Mouse (Mus musculus) thymus, postnatal 0 days (tissue): ENCODE measurements at regions not wholly inside any gene's neighbourhood (a gene's known extent, or its start where the extent isn't known, plus 50 kb on each side); places are given as distances from the start of the nearest gene placed in this dataset.

Experiments used
- DNase-seq: peaks from one replicate; pipeline ENCODE4 v3.0.0-alpha.2; 2015; ENCODE audit warnings: low spot score

DNA sequence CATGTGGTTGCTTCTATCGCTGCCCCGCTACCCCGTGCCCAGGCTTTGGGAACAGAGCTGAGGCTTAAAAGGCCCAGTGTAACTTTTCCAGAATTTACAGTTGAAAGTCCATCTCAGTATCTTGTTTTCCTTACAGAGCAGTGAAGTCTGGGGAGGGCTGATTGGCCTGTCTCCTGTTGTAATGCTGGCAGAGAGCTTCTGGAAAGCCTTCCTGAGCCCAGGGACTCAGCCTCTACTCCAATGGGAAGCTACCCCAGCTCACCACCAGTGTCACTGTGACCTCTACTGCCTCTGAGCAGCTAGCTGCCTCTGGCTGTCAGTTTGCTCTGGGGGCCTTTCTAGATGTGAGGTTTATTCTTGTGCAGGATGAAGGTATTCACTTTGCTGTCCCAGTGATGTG is 87.5 kb downstream of the Kcnrg start:
- no peak for DNase-seq

DNA sequence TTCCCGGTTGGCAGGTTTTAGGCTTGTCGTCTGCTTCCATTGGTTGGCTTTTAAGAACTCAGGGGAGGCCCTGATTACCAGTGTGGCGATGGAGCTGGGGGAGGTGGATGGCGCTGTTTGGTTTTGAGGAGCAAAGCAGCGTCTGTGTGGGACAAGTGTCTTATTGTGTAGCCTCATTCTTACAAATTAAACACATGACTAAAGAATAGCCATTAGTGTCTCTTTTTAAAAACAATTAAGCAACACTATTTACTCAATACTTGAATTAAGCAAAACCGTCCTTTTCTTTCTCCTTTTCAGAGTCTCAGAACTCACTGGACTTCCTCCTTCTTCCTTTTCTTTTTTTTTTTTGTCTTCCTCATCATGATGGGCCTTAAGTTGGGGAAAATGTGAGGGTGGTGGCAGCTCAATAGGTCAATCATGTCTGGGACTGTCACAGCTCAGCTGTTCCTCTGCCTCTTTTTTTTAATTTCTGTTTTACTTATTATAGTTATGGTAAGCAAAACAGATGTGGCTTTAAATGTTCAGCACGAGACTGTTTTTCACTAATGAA is 89.1 kb downstream of the Kcnrg start:
- no peak for DNase-seq

DNA sequence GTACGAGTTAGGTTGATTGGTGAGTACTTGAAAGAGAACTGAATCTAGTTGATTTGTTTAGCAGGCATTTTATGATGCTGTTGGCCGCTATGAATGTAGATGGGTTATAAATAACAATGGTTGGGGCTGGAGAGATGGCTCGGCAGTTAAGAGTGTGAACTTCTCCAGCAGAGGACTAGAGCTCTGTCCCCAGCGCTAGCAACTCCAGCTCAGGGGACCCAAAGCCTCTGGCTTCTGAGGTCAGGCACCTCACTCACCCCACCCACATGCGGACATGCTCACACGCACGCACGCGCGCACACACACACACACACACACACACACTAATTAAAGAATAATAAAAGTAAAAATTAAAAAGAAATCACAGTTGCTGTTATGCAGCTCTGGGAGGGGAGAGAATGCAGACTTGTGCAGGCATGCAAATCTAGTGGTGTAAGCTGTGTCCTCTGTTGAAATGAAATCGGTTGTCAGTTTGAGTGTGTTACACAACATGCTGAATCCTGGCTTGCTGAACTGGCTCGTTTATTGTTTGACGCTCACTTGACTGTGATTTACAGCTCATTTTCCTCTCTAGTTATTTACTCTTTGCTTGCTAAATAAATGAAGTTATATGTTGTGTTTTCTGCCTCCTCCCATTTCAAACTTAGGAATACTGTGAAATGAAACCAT is 89.8 kb downstream of the Kcnrg start:
- no peak for DNase-seq

DNA sequence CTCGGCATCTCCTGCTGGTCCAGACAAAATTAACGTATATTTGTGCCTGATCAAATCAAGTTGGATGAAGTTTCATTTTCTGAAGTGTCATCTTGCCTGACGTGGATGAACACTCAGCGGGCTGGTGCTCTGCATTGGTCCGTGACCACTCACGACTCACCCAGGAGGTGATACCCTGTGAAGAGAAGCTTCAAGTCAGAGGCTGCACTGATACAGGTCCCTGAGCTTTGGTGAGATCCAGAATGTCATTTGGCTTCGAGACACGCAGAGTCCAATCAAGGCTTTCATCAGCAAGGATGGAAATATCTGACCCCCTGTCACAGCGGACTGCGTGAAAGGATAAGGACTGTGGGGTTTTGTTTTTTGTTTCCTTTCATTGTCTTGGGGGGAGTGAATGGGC is 90.4 kb downstream of the Kcnrg start:
- DNase-seq: no peak

DNA sequence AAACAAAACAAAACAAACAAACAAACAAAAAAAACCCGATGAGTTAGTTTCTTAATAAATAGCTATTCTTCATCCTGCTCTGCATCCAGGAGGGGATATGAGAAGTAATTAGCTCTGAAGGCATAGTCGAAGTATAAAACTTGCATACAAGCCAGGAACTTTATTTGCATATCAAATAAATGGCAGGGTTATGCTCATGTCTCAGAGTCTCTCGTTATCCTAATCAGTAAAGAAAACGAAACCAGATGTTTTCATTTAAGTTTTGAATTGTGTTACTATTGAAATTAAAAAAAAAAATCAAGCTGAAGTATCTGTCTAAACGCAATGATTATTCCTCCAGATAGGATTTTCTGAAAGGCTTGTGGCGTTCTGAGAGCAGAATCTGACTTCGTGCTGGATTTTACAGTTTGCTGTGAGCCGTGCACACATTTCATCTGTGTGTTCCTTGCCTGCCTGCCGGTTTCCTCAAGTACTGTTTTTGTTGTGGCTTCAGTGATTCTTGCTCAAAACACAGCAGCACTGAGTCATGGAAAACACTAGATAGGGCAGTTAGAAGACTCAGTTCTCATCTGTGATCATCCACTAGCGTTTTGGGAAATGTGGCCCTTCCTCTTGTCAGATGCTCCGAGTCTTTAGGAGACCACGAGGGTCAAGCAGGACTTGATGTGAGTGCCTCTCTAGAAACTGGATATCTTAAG is 91.2 kb downstream of the Kcnrg start:
- peak; percentile 8 for DNase-seq

DNA sequence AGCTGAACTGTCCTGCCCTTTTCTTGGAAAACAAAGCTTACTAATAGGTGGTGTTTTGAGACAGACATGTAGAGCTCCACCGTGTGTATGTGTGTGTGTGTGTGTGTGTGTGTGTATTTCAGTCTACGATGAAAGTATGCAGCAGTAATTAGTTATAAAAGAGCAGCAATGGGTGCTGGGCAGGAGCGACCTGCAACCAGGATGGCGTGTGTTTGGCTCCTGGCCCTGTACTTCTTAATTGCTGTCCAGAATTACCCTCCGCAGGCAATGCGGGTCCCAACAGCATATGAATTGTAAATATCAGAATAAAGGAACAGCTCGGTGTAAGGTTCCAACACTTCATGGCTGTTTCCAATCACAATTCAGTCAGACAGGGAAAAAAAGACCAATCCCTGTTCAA is 92.4 kb downstream of the Kcnrg start:
- no peak for DNase-seq

DNA sequence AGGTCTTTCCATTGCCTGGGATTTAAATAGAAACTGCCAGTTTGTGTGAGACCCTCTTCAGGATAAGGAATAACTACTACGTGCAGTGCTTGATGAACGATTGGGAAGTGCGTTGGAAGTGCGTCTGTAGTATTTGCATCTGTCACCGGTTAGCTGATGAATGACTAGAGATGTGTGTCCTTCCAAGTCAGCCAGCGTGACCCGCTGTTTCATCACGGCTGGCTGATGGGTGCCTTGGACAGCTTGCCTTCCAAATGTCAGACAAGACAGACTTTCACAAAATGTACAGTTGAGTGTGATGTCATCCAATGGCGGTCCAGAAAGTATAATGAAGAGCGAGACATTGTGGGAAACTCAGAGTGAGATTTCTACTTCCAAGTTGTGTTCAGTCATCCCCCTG is 93.9 kb downstream of the Kcnrg start:
- no peak for DNase-seq

DNA sequence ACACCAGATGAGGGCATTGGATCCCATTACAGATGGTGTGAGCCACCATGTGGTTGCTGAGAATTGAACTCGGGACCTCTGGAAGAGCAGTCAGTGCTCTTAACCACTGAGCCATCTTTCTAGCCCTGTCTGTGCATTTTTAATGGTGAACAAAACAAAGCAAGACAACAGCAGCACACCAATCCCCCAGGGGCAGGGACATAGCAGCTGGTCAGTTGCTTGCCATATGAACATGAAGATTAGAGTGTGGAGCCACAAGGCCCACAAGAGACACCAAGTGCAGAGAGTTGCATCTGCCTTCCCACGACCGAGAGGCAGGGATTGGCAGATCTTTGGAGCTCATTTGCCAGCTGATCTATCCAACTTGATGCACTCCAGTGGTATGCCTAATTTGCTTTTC is 96.7 kb downstream of the Kcnrg start:
- DNase-seq: no peak

DNA sequence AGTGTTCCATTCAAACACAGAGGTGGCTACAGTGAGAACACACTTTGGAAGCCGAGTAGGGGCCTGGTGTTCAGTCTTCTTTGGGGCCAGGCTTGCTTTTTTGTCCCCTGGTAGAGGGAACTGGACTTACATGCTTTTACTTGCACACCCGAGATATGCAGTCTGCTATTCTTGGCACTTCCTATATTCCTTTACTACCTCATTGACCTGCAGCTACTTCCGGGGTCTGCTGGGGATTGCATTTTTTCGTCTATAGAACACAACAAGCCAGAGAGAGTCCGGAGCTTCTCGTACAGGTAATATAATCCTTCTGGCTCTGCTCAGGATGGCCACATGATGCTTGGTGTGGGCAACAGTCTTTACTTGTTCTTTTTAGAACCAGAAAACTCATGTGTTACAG is 99.7 kb downstream of the Kcnrg start:
- no peak for DNase-seq

DNA sequence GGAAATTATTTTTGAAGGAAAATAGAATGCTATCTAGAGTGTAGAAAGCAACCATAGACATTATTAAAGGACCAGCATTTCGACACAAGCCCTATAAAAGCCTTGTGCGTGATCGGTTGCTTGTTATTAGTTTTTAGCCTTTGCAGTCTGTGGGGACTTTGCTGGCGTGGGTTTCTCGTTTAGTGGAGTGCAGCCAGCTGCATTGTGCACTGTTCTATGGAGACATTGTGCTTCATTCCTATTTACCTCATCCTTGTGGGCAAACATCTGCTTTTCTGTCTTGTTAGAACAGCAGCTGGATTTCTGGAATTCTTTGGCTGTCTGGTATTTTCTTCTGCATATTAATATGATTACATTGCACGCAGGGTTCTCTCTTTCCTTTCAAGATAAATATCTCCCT is 101.1 kb downstream of the Kcnrg start:
- DNase-seq: no peak

DNA sequence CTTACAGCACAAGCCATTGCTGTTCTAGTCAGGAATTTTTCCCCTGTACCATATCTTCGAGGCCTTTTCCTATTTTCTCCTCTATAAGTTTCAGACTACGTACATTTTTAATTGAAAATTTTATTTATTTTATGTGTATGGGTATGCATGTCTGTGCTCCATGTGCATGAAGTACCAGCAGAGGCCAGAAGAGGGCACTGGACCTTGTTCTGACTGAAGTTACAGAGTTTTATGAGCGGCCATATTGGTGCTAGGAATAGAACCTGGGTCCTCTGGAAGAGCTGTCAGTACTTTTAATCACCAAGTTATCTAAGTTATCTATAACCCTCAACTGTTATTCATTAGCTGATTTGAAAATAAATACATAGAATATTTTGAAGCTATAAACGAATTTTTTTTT is 108.5 kb downstream of the Kcnrg start:
- DNase-seq: peak; percentile 12

DNA sequence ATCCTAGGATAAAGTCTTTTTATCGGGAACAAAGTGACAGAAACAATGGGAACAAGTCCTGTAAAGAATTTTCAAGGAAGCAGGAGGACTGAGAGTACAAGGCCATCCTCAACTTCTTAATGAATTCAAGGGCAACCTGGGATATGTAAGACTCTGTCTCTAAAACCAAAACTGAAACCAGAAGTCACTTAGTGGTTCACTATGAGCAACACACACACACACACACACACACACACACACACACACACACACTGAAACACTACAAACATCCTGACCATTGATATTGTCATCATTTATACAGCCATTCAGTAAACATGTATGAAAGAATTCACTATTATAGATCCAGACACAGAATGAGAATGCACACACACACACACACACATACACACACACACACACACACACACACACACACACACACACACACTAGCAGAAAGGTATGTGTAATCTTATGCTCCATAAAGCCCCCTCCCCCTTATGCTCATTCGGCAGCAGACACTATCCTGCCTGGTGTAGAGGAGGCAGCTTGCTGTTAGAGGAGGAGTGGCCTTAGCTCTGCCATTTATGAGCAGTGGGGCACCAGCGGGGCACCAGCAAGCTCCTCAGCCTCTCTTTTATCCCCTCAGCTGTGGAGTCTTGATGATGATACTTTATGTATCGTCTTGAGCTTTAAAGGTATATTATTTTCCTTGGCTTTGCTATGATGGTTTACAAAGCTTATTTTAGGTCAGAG is 111.3 kb downstream of the Kcnrg start:
- DNase-seq: no peak

DNA sequence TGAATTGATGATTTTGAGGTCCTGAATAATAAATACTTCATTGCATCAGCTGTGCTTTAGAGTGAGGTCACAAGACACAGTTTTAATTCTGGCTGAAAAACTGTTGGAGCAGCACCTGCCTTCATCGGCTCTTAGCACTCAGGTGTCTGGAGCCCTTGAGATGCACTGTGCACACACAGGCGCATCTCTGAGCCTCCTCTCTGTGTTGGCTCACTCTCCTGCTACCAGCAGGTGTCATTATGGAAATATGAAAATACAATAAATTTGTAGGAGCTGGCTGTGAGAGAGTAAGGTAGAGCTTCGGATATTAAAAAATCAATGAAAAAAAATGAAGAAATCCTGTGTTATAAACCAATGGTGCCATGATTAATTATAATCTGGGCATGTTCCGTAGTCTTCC is 114.0 kb downstream of the Kcnrg start:
- no peak for DNase-seq

DNA sequence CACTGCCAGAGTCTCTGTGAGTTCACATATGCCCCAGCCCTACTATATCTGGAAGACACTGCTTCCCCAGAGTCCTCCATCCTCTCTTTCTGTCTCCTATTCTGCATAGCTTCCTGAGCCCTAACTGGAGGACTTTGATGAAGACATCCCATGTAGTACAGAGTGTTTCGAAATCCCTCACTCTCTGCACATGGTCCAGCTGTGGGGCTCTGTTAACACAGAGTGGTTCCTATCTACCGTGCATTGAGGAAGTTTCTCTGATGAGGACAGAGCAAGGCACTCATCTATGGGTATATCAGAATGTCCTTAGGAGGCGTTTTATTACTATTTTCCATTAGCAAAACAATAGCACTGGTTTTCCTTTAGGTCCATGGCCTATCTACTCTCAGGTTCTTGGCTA is 117.7 kb downstream of the Kcnrg start:
- DNase-seq: no peak

DNA sequence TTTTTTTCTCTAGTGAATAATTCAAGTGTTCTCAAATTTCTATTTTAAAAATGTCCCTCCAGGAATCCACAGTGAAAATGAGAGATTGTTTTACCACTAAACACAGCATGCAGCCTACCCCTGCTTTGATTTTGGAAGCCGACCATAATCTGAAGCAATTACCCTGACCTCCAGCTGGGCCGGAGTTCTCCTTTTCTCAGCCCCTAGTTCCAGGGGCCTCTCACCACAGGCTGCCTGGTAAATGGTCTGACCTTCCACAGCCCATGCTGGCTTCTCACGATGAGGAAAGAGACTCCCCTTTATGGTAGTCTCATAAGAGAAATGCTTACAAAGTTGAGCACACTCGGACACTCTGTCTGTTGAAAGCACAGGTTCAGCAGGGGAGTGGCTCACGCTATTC is 121.3 kb downstream of the Kcnrg start:
- DNase-seq: no peak

DNA sequence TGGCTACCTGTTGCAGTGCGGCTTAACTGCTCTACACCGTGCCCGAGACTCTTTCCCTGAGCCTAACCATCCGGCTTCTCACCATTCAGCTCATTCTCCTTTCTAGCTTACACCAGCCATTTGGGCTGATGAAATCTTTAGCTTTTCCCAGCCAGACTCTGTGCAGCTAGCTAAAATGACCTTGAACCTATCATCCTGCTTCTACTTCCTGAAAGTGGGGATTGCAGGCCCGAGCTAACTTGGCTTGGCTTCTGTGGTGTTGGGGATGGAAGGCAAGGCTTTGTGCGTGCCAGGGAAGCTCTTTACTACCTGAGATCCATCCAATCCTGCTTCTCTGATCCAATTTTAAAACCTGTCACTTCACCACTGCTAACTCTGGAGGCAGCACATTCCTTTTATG is 128.3 kb downstream of the Kcnrg start:
- no peak for DNase-seq

DNA sequence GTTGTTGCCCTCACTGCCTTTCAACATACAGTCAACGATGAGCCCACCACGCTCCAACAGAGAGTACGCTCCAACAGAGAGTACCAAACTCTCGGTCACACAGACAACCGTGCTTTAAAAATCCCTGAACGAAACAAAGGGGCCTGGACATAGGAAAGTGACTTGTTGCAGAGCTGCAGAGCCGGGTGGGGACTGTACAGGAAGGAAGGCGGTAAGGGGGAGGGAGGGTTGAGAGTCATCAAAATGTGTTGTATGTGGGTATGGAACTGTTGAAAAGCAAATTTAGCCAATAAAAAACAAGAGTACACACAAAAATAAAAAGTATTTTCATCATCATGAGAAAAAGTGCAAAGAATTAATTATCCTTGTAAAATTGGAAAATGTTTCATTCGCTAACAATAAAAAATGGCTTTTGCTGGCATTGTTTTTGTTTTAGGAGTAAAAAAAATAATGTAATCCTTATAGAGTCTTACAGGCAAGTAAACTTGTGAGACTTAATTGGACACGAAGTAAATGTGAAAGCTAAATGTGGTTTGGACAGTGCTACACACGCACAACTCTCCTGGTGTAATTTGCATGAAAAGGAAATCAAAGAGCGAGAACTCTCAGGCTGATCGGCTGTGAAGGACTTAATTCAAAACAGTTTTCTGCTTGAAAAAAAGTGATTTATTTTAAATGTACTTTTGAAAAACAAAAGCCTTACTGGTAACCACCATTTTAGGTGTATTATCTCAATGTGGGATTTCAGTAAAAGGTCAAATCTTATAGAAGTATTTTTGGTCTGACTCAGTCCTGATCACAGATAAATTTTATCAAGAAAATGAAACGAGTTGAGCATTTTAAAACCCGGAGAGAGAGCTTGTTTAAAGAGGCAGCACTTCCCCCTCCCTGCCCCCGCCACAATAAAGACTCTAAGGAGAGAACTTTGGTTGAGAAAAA is 129.4 kb downstream of the Kcnrg start:
- peak; percentile 43 for DNase-seq

DNA sequence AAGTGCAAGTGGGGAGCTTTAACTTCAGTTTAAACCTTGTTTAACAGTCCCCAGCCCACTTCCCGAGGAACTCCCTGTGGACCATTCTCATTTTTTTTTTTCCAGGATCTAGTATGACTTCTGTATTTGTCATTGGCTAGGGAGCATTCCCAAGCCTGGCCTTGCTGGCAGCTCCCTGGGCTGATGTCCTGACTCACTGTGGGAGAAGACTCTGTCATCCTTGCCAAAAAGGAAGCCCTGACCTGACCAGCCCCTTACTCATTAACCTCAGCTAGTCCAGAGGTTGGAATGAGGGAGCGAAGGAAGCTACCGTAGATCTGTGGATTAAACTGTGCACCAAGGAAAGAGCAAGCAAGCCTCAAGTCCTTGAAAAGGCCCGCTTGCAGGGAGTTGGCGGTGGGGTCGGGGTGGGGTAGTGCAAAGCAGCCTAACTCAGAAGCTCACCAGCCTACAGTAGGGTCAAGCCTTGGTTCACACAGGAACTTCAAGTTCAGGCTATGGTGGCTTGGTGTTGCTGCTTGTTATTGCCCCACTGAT is 130.3 kb downstream of the Kcnrg start:
- DNase-seq: no peak

DNA sequence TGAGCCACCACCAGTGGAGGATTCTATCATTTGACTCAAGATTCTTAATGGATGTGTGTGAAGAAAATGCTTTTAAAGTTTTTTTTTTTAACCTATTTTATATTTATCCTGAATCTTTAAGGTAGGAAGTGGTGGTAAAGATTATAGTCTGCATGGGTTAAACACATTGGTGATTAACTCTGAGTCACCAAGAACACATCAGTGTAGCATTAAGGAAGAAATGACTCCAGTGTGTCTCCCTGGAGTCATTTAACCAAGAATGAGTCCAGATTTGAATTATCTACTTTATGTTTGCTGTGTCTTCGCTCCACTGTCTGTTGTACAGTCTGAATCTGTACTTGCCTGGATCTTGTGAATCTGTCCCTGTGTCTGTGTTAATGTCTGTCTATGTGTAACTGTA is 132.2 kb downstream of the Kcnrg start:
- DNase-seq: no peak

DNA sequence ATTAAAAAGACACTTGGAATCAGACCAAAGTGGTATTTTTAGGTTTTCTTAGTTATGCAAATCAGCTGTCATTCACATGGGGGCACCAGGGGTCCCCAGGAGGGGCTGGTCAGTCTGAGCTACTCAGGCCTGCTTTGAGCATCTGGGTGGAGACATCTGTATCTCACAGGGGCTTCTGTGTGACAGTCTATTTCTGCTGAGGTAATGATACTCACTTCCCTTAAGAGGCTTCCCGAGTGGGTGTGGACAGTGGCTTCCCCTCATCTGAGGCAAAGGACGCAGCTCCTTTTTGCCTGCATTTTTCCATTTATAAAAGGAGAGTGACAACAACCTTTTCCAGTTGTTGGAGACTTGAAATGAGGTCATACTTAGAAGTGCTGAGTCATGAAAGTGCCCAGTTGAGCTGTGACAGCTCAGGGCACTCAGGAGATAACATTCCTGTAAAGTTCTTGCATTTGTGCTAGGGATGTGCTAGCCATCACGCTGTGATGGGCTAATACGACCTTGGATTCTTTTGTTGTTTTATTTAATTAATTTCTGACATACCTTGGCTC is 136.7 kb downstream of the Kcnrg start:
- DNase-seq: no peak

DNA sequence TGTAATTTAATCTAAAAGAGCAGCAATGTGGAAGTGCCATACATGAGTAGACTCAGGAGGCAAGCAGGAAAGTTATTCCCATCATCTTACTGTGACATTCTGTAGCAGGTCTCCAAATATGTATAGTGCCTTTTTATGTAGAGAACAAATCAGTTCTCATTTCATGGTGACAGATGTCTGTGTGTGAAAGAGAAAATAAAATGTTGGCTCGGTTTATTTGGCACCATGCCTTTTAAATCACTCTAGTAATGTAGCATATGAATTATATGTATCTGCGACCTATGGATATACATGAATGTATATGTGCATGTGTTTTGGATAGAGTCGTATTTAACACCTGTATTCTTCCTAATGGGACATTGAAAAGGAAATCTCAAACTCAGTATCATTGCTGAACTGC is 146.2 kb downstream of the Kcnrg start:
- DNase-seq: no peak
